Mouse (Mus musculus) liver, embryonic 13.5 days (tissue): Measurements from ENCODE around the gene Ranbp6. TPM values are rescaled to one million over a fixed set of nuclear protein-coding genes. Genes with fewer than 3 reads are reported as not detected.

Experiments used
- ATAC-seq: fragments of 200-750 bp; cut with Nextera tagmentation; 2 replicates; pipeline ENCODE4 v1.8.0; 2017; ENCODE audit warnings: low read depth, mild to moderate bottlenecking, moderate number of reproducible peaks, moderate library complexity
- DNase-seq: peaks from one replicate; pipeline ENCODE4 v3.0.0; 2022
- H3K27ac ChIP-seq: fragments of 300-500 bp; sonication (generic); 2 replicates; pipeline ENCODE4 v1.5.1; 2015; ENCODE audit warnings: moderate library complexity, mild to moderate bottlenecking, inconsistent platforms
- H3K27me3 ChIP-seq: fragments of 300-500 bp; sonication (generic); 2 replicates; pipeline ENCODE4 v1.6.1; 2015; ENCODE audit warnings: mild to moderate bottlenecking, inconsistent platforms
- H3K36me3 ChIP-seq: fragments of 300-500 bp; sonication (generic); 2 replicates; pipeline ENCODE4 v1.6.1; 2015; ENCODE audit warnings: mild to moderate bottlenecking, inconsistent platforms
- H3K4me1 ChIP-seq: fragments of 300-500 bp; sonication (generic); replicated peaks from 2 replicates; pipeline ENCODE4 v1.6.1; 2015; ENCODE audit warnings: inconsistent platforms
- H3K4me2 ChIP-seq: fragments of 300-500 bp; sonication (generic); 2 replicates; pipeline ENCODE4 v1.6.1; 2015; ENCODE audit warnings: inconsistent platforms, mild to moderate bottlenecking, moderate library complexity
- H3K4me3 ChIP-seq: fragments of 300-500 bp; sonication (generic); replicated peaks from 2 replicates; pipeline ENCODE4 v1.5.1; 2015; ENCODE audit warnings: mild to moderate bottlenecking, inconsistent platforms
- H3K9ac ChIP-seq: fragments of 300-500 bp; sonication (generic); 2 replicates; pipeline ENCODE4 v1.6.1; 2015; ENCODE audit warnings: mild to moderate bottlenecking, inconsistent platforms
- H3K9me3 ChIP-seq: fragments of 300-500 bp; sonication (generic); replicated peaks from 2 replicates; pipeline ENCODE4 v1.6.1; 2016; ENCODE audit warnings: inconsistent platforms
- WGBS: fragments of 180-500 bp; shearing (Covaris S2); methylation state at CpG from one replicate; pipeline ENCODE4 v1.1.7; 2015; ENCODE audit not compliant: insufficient replicate concordance; 5-methylcytosine and 5-hydroxymethylcytosine counted together
- polyA plus RNA-seq: library from polyadenylated mRNA; unstranded; fragments of >200 nt; fragmentation: Nextera tagmentation; extraction: Ambion mirVana; gene quantifications from 2 replicates; pipeline ENCODE4 v1.2.1, GENCODE M21; 2015

Ranbp6 gene
- polyA plus RNA-seq, 1 experiment from 2014 or later = 6.6 TPM

- no peak overlapping the region for H3K4me2 ChIP-seq
- 71% methylated on average over 1 of the region's 1 CpGs for WGBS
- H3K4me1 ChIP-seq = no peaks in the 10 kb centered on the region
- no peak overlapping the region for H3K4me3 ChIP-seq
- no peak overlapping the region for H3K9ac ChIP-seq
- DNase-seq (no peak), ATAC-seq (no peak)
- H3K27me3 ChIP-seq = no peaks in the 10 kb centered on the region
- no peaks in the 10 kb centered on the region for H3K9me3 ChIP-seq
- no peaks in the 10 kb centered on the region for H3K36me3 ChIP-seq
- H3K27ac ChIP-seq = no peak overlapping the region
Observed at GRCm38 (mm10) chr19:29838171-29838570, 25.4 kb upstream of the Ranbp6 start.

- Histone ChIP-seq H3K4me3 (no peak overlapping the region), H3K27me3 (no peaks in the 10 kb centered on the region), H3K4me1 (no peaks in the 10 kb centered on the region), H3K4me2 (no peak overlapping the region), H3K9me3 (no peaks in the 10 kb centered on the region), H3K9ac (no peak overlapping the region), H3K27ac (no peak overlapping the region), H3K36me3 (no peaks in the 10 kb centered on the region)
- DNase-seq (no peak), ATAC-seq (no peak)
- WGBS = 63% methylated on average over 3 of the region's 3 CpGs
Observed at GRCm38 (mm10) chr19:29835364-29836034, 22.7 kb upstream of the Ranbp6 start.

GRCm38 (mm10) chr19:29830911-29831310 is 18.1 kb upstream of the Ranbp6 start:
- Histone ChIP-seq H3K4me3 (no peak overlapping the region), H3K4me2 (no peak overlapping the region), H3K27me3 (no peaks in the 10 kb centered on the region), H3K9me3 (no peaks in the 10 kb centered on the region), H3K27ac (no peak overlapping the region), H3K4me1 (no peaks in the 10 kb centered on the region), H3K9ac (no peak overlapping the region), H3K36me3 (no peaks in the 10 kb centered on the region)
- DNase-seq = no peak
- no peak for ATAC-seq
- 59% methylated on average over 2 of the region's 2 CpGs for WGBS

GRCm38 (mm10) chr19:29828558-29828957 is 15.8 kb upstream of the Ranbp6 start:
- no peak overlapping the region for H3K27ac ChIP-seq
- H3K27me3 ChIP-seq = no peaks in the 10 kb centered on the region
- no peaks in the 10 kb centered on the region for H3K36me3 ChIP-seq
- H3K9ac ChIP-seq = no peak overlapping the region
- ATAC-seq = no peak
- no peak overlapping the region for H3K4me2 ChIP-seq
- H3K4me3 ChIP-seq = no peak overlapping the region
- no peak for DNase-seq
- WGBS = 63% methylated on average over 5 of the region's 5 CpGs
- no peaks in the 10 kb centered on the region for H3K9me3 ChIP-seq
- no peaks in the 10 kb centered on the region for H3K4me1 ChIP-seq

GRCm38 (mm10) chr19:29826686-29827085 is 13.9 kb upstream of the Ranbp6 start:
- Histone ChIP-seq H3K4me3 (no peak overlapping the region), H3K36me3 (no peaks in the 10 kb centered on the region), H3K9me3 (no peaks in the 10 kb centered on the region), H3K9ac (no peak overlapping the region), H3K27ac (no peak overlapping the region), H3K27me3 (no peaks in the 10 kb centered on the region), H3K4me1 (no peaks in the 10 kb centered on the region), H3K4me2 (no peak overlapping the region)
- ATAC-seq (no peak), DNase-seq (no peak)
- WGBS = 54% methylated on average over 1 of the region's 1 CpGs

- no peak overlapping the region for H3K27ac ChIP-seq
- H3K9ac ChIP-seq = no peak overlapping the region
- H3K4me1 ChIP-seq = no peaks in the 10 kb centered on the region
- no peak for DNase-seq
- H3K27me3 ChIP-seq = no peaks in the 10 kb centered on the region
- no peaks in the 10 kb centered on the region for H3K9me3 ChIP-seq
- 10% methylated on average over 2 of the region's 2 CpGs for WGBS
- H3K4me3 ChIP-seq = no peak overlapping the region
- ATAC-seq = no peak
- H3K4me2 ChIP-seq = no peak overlapping the region
- no peaks in the 10 kb centered on the region for H3K36me3 ChIP-seq
Observed at GRCm38 (mm10) chr19:29825003-29825402, 12.2 kb upstream of the Ranbp6 start.

GRCm38 (mm10) chr19:29824034-29824700 is 11.4 kb upstream of the Ranbp6 start:
- H3K27ac ChIP-seq = no peak overlapping the region
- ATAC-seq (no peak), DNase-seq (peak; percentile 28)
- H3K9me3 ChIP-seq = no peaks in the 10 kb centered on the region
- H3K4me3 ChIP-seq = no peak overlapping the region
- H3K9ac ChIP-seq = no peak overlapping the region
- no peak overlapping the region for H3K4me2 ChIP-seq
- no peaks in the 10 kb centered on the region for H3K27me3 ChIP-seq
- H3K4me1 ChIP-seq = no peaks in the 10 kb centered on the region
- H3K36me3 ChIP-seq = no peaks in the 10 kb centered on the region
- 48% methylated on average over 6 of the region's 6 CpGs for WGBS

GRCm38 (mm10) chr19:29823456-29824010 is 10.8 kb upstream of the Ranbp6 start:
- no peaks in the 10 kb centered on the region for H3K9me3 ChIP-seq
- WGBS = 49% methylated on average over 12 of the region's 12 CpGs
- no peak overlapping the region for H3K27ac ChIP-seq
- ATAC-seq (no peak), DNase-seq (no peak)
- H3K4me2 ChIP-seq = no peak overlapping the region
- H3K9ac ChIP-seq = no peak overlapping the region
- no peaks in the 10 kb centered on the region for H3K27me3 ChIP-seq
- no peaks in the 10 kb centered on the region for H3K4me1 ChIP-seq
- no peaks in the 10 kb centered on the region for H3K36me3 ChIP-seq
- no peak overlapping the region for H3K4me3 ChIP-seq

- no peak overlapping the region for H3K9ac ChIP-seq
- no peaks in the 10 kb centered on the region for H3K36me3 ChIP-seq
- DNase-seq = no peak
- no peak overlapping the region for H3K27ac ChIP-seq
- no peak overlapping the region for H3K4me3 ChIP-seq
- no peak overlapping the region for H3K4me2 ChIP-seq
- no peaks in the 10 kb centered on the region for H3K27me3 ChIP-seq
- ATAC-seq = no peak
- no peaks in the 10 kb centered on the region for H3K4me1 ChIP-seq
- no peaks in the 10 kb centered on the region for H3K9me3 ChIP-seq
Observed at GRCm38 (mm10) chr19:29820966-29821365, 8.2 kb upstream of the Ranbp6 start.

GRCm38 (mm10) chr19:29810022-29810421 is 2.8 kb downstream of the Ranbp6 start:
- Histone ChIP-seq H3K4me1 (peaks cover 17% of the 10 kb centered on the region), H3K9ac (no peak overlapping the region), H3K9me3 (no peaks in the 10 kb centered on the region), H3K27ac (no peak overlapping the region), H3K27me3 (0 out of 2 replicates have a peak, but pooled peaks cover 3% of the 10 kb centered on the region), H3K4me3 (no peak overlapping the region), H3K36me3 (peaks cover 25% of the 10 kb centered on the region), H3K4me2 (no peak overlapping the region)
- ATAC-seq (no peak), DNase-seq (no peak)
- 90% methylated on average over 5 of the region's 5 CpGs for WGBS

- peak; percentile 91 for ATAC-seq
- Histone ChIP-seq H3K36me3 (peaks cover 21% of the 10 kb centered on the region), H3K9ac (peak within 1 kb of the TSS; percentile 91), H3K9me3 (no peaks in the 10 kb centered on the region), H3K27me3 (no peaks in the 10 kb centered on the region), H3K4me1 (peaks cover 19% of the 10 kb centered on the region), H3K27ac (peak within 1 kb of the TSS; percentile 83), H3K4me2 (peak within 1 kb of the TSS; percentile 100), H3K4me3 (peak within 1 kb of the TSS; percentile 93)
- under 1% methylated on average over 69 of the region's 95 CpGs for WGBS
- DNase-seq = peak; percentile 99
Observed at GRCm38 (mm10) chr19:29805917-29806785, 6.6 kb downstream of the Ranbp6 start, which contains the start of gene 9930021J03Rik. Gene 9930021J03Rik (minus strand): TSS chr19:29805989.
